Mouse (Mus musculus): ENCODE measurements around the gene C87436.

Gene C87436

GRCm38 (mm10) chr6:86472100-86472955 lies 34.2 kb downstream of the C87436 start:
- H3K9me3 ChIP-seq (ENCODE audit: low read length), result no peaks in the 10 kb centered on the region
- peaks cover 41% of the 10 kb centered on the region for H3K36me3 ChIP-seq (ENCODE audit: insufficient read depth, low read length)
- peak overlapping the region; percentile 84 for H3K4me3 ChIP-seq (replicated peaks; ENCODE audit: low read length)
- TF ChIP-seq POU5F1 (IDR thresholded peaks at IDR 0.05; ENCODE audit: borderline replicate concordance, low read length) (no peak), NANOG (IDR thresholded peaks at IDR 0.05; ENCODE audit: borderline replicate concordance, low read length) (no peak), CTCF (conservative IDR thresholded peaks at IDR 0.05; ENCODE audit: low read length) (no peak)
- no peaks in the 10 kb centered on the region for H3K27me3 ChIP-seq (ENCODE audit: insufficient read depth, low read length)
- peaks cover 46% of the 10 kb centered on the region for H3K4me1 ChIP-seq (replicated peaks; ENCODE audit: low read depth, low read length)

GRCm38 (mm10) chr6:86473077-86473476 lies 34.9 kb downstream of the C87436 start:
- H3K9me3 ChIP-seq (ENCODE audit: low read length), result no peaks in the 10 kb centered on the region
- peak overlapping the region; percentile 84 for H3K4me3 ChIP-seq (replicated peaks; ENCODE audit: low read length)
- TF ChIP-seq NANOG (IDR thresholded peaks at IDR 0.05; ENCODE audit: borderline replicate concordance, low read length) (no peak), POU5F1 (IDR thresholded peaks at IDR 0.05; ENCODE audit: borderline replicate concordance, low read length) (no peak), CTCF (conservative IDR thresholded peaks at IDR 0.05; ENCODE audit: low read length) (no peak)
- H3K36me3 ChIP-seq (ENCODE audit: insufficient read depth, low read length), result peaks cover 34% of the 10 kb centered on the region
- H3K4me1 ChIP-seq (replicated peaks; ENCODE audit: low read depth, low read length), result peaks cover 46% of the 10 kb centered on the region
- no peaks in the 10 kb centered on the region for H3K27me3 ChIP-seq (ENCODE audit: insufficient read depth, low read length)

- H3K4me3 ChIP-seq (replicated peaks; ENCODE audit: low read length), result peak overlapping the region; percentile 84
- TF ChIP-seq CTCF (conservative IDR thresholded peaks at IDR 0.05; ENCODE audit: low read length) (no peak), NANOG (IDR thresholded peaks at IDR 0.05; ENCODE audit: borderline replicate concordance, low read length) (no peak), POU5F1 (IDR thresholded peaks at IDR 0.05; ENCODE audit: borderline replicate concordance, low read length) (no peak)
- H3K36me3 ChIP-seq (ENCODE audit: insufficient read depth, low read length), result peaks cover 31% of the 10 kb centered on the region
- H3K4me1 ChIP-seq (replicated peaks; ENCODE audit: low read depth, low read length), result peaks cover 52% of the 10 kb centered on the region
- H3K27me3 ChIP-seq (ENCODE audit: insufficient read depth, low read length), result no peaks in the 10 kb centered on the region
- H3K9me3 ChIP-seq (ENCODE audit: low read length), result no peaks in the 10 kb centered on the region
Measured at GRCm38 (mm10) chr6:86474072-86474471, 35.9 kb downstream of the C87436 start.

- no peaks in the 10 kb centered on the region for H3K27me3 ChIP-seq (ENCODE audit: insufficient read depth, low read length)
- TF ChIP-seq CTCF (conservative IDR thresholded peaks at IDR 0.05; ENCODE audit: low read length) (no peak), NANOG (IDR thresholded peaks at IDR 0.05; ENCODE audit: borderline replicate concordance, low read length) (no peak), POU5F1 (IDR thresholded peaks at IDR 0.05; ENCODE audit: borderline replicate concordance, low read length) (no peak)
Measured at GRCm38 (mm10) chr6:86474646-86475181, 36.5 kb downstream of the C87436 start.

GRCm38 (mm10) chr6:86475462-86476167 lies 37.4 kb downstream of the C87436 start:
- Histone ChIP-seq H3K4me1 (replicated peaks; ENCODE audit: low read depth, low read length) (peaks cover 61% of the 10 kb centered on the region), H3K4me3 (replicated peaks; ENCODE audit: low read length) (no peak overlapping the region), H3K9me3 (ENCODE audit: low read length) (no peaks in the 10 kb centered on the region), H3K36me3 (ENCODE audit: insufficient read depth, low read length) (peaks cover 17% of the 10 kb centered on the region), H3K27me3 (ENCODE audit: insufficient read depth, low read length) (no peaks in the 10 kb centered on the region)
- TF ChIP-seq POU5F1 (IDR thresholded peaks at IDR 0.05; ENCODE audit: borderline replicate concordance, low read length) (no peak), CTCF (conservative IDR thresholded peaks at IDR 0.05; ENCODE audit: low read length) (no peak), NANOG (IDR thresholded peaks at IDR 0.05; ENCODE audit: borderline replicate concordance, low read length) (no peak)

More at GRCm38 (mm10) chr6:86474646-86475181, 36.5 kb downstream of the C87436 start:
- peaks cover 57% of the 10 kb centered on the region for H3K4me1 ChIP-seq (replicated peaks; ENCODE audit: low read depth, low read length)
- no peaks in the 10 kb centered on the region for H3K9me3 ChIP-seq (ENCODE audit: low read length)
- no peak overlapping the region for H3K4me3 ChIP-seq (replicated peaks; ENCODE audit: low read length)
- H3K36me3 ChIP-seq (ENCODE audit: insufficient read depth, low read length), result peaks cover 25% of the 10 kb centered on the region

- H3K9me3 ChIP-seq (ENCODE audit: low read length), result no peaks in the 10 kb centered on the region
- TF ChIP-seq NANOG (IDR thresholded peaks at IDR 0.05; ENCODE audit: borderline replicate concordance, low read length), result no peak
- no peak for TF ChIP-seq POU5F1 (IDR thresholded peaks at IDR 0.05; ENCODE audit: borderline replicate concordance, low read length)
- no peak for TF ChIP-seq CTCF (conservative IDR thresholded peaks at IDR 0.05; ENCODE audit: low read length)
- no peak overlapping the region for H3K4me3 ChIP-seq (replicated peaks; ENCODE audit: low read length)
- H3K4me1 ChIP-seq (replicated peaks; ENCODE audit: low read depth, low read length), result peaks cover 53% of the 10 kb centered on the region
- H3K36me3 ChIP-seq (ENCODE audit: insufficient read depth, low read length), result peaks cover 17% of the 10 kb centered on the region
- no peaks in the 10 kb centered on the region for H3K27me3 ChIP-seq (ENCODE audit: insufficient read depth, low read length)
Measured at GRCm38 (mm10) chr6:86476931-86477330, 38.8 kb downstream of the C87436 start.

GRCm38 (mm10) chr6:86479311-86479710 lies 41.1 kb downstream of the C87436 start:
- Histone ChIP-seq H3K36me3 (ENCODE audit: insufficient read depth, low read length) (peaks cover 22% of the 10 kb centered on the region), H3K27me3 (ENCODE audit: insufficient read depth, low read length) (no peaks in the 10 kb centered on the region), H3K4me1 (replicated peaks; ENCODE audit: low read depth, low read length) (peaks cover 38% of the 10 kb centered on the region), H3K9me3 (ENCODE audit: low read length) (no peaks in the 10 kb centered on the region), H3K4me3 (replicated peaks; ENCODE audit: low read length) (no peak overlapping the region)
- no peak for TF ChIP-seq POU5F1 (IDR thresholded peaks at IDR 0.05; ENCODE audit: borderline replicate concordance, low read length)
- TF ChIP-seq CTCF (conservative IDR thresholded peaks at IDR 0.05; ENCODE audit: low read length), result no peak
- no peak for TF ChIP-seq NANOG (IDR thresholded peaks at IDR 0.05; ENCODE audit: borderline replicate concordance, low read length)

GRCm38 (mm10) chr6:86479816-86480188 lies 41.6 kb downstream of the C87436 start:
- H3K9me3 ChIP-seq (ENCODE audit: low read length), result no peaks in the 10 kb centered on the region
- peaks cover 33% of the 10 kb centered on the region for H3K4me1 ChIP-seq (replicated peaks; ENCODE audit: low read depth, low read length)
- no peaks in the 10 kb centered on the region for H3K27me3 ChIP-seq (ENCODE audit: insufficient read depth, low read length)
- TF ChIP-seq POU5F1 (IDR thresholded peaks at IDR 0.05; ENCODE audit: borderline replicate concordance, low read length) (no peak), CTCF (conservative IDR thresholded peaks at IDR 0.05; ENCODE audit: low read length) (no peak), NANOG (IDR thresholded peaks at IDR 0.05; ENCODE audit: borderline replicate concordance, low read length) (no peak)
- H3K4me3 ChIP-seq (replicated peaks; ENCODE audit: low read length), result no peak overlapping the region
- H3K36me3 ChIP-seq (ENCODE audit: insufficient read depth, low read length), result peaks cover 22% of the 10 kb centered on the region
